ENCODE assay signal across 9 mouse cellular contexts in the genomic region with DNA sequence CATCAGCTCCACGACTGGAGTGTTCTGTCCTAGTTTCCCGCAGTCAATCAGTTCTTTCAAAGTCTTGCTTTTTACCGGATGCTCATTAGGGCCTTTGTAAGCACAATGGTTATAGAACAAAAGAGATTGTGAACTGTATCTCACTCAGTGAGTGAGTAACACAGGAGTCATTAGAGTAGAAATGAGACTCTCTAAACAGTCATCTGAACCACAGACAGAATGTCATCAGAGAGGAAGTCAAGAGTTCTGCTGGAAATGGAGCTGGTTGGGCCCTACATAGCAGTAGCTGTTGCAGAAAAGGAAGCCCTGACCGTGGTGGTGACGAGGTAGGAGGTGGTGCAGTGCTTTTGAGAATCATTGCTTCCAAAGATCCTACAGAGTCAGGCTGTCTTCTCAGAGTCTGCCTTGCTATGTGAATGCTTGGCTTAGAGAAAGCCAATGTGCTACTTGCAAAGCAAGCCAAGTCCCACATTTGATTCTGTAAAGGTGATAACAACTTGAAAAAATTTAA. TPM values are rescaled to one million over a fixed set of nuclear protein-coding genes. Genes with fewer than 3 reads are reported as not detected.
DNase-seq lines count a peak whose midpoint lies in the region; ATAC-seq and TF ChIP-seq lines count a peak whose summit lies in the region.
"Had no signal": no experiment of that assay in that cellular context is flagged by ENCODE, and none has a peak within 500 bp of the region (broad histone marks: within the 10 kb centered on the region; RNA-seq: fewer than 3 reads in every experiment).

No protein-coding gene starts in this region.

- H3K4me3 ChIP-seq in left cerebral cortex, adult 2 months, result no peak overlapping the region
- H3K4me3 ChIP-seq in midbrain, embryonic 11.5 days (ENCODE audit: low read depth, low read length), result no peak overlapping the region

- no peaks in the 10 kb centered on the region for H3K4me1 ChIP-seq in midbrain, embryonic 11.5 days (ENCODE audit: control insufficient read depth, insufficient read depth, low read length)

- peak overlapping the region; percentile 18; the same call in 1 of the 2 replicates for H3K27ac ChIP-seq in left cerebral cortex, adult 2 months
- H3K27ac ChIP-seq in midbrain, embryonic 11.5 days (ENCODE audit: low read depth, low read length), result no peak overlapping the region

- H3K9ac ChIP-seq in midbrain, embryonic 11.5 days (ENCODE audit: low read length), result no peak overlapping the region

- H3K36me3 ChIP-seq in midbrain, embryonic 11.5 days (ENCODE audit: control insufficient read depth, insufficient read depth, low read length), result no peaks in the 10 kb centered on the region

- H3K4me2 ChIP-seq in midbrain, embryonic 11.5 days, result no peak overlapping the region

- TF ChIP-seq CTCF in left cerebral cortex, adult 2 months (IDR thresholded peaks at IDR 0.05), result no peak

- no peaks in the 10 kb centered on the region for H3K27me3 ChIP-seq in midbrain, embryonic 11.5 days (ENCODE audit: control insufficient read depth, insufficient read depth, low read length)

- no peak for DNase-seq in left cerebral cortex, adult 2 months (ENCODE audit: extremely low spot score in 1 of 2, low spot score in 2 of 2)
- no peak for DNase-seq in left cerebral cortex, postnatal 36 days (ENCODE audit: low spot score in 2 of 2)
- peak; percentile 55 for DNase-seq in CD4-positive helper T cell, adult 2 months (ENCODE audit: low read depth, low spot score)
- no peak for DNase-seq in midbrain, embryonic 11.5 days (ENCODE audit: low spot score, missing footprints)
- no peak for DNase-seq in cerebellum, adult 11-12 months
- DNase-seq in cerebellum, postnatal 4 days (ENCODE audit: low spot score in 2 of 2), result no peak
- DNase-seq: adrenal gland, adult 8-10 months had no signal

- 67% methylated on average over 5 of the region's 5 CpGs for WGBS in midbrain, embryonic 11.5 days

- intact Hi-C loops in left cerebral cortex, adult 2 months (cut with DNase I), result no loop called here
- intact Hi-C loops in left cerebral cortex, postnatal 36 days (cut with DNase I), result no loop called here

- peak; percentile 35 for ATAC-seq in activated CD4-positive, CD25-positive, alpha-beta regulatory T cell, adult 4 months
- peak; percentile 91 for ATAC-seq in monocyte, adult 5-6 weeks (replicated peaks; ENCODE audit: insufficient number of reproducible peaks, low FRiP score, low TSS enrichment, poor library complexity, severe bottlenecking)
- ATAC-seq in midbrain, embryonic 11.5 days (ENCODE audit: low FRiP score), result no peak

- no peaks in the 10 kb centered on the region for H3K9me3 ChIP-seq in midbrain, embryonic 11.5 days (ENCODE audit: control insufficient read depth, low read length)

RNA-seq across cellular contexts. Expression of gene Psma1, which starts 40.5 kb away (rescaled TPM):
- 100 to 1,000 TPM in 1 of 2 experiments, 10 to 100 TPM in 1; 98.8 to 103 TPM for total RNA-seq in left cerebral cortex, adult 2 months (2021)
- 100 to 1,000 TPM; 103 to 108 TPM for total RNA-seq in left cerebral cortex, postnatal 36 days (2021)
- 100 to 1,000 TPM; 277 to 308 TPM for polyA plus RNA-seq in activated CD4-positive, CD25-positive, alpha-beta regulatory T cell, adult 4 months (2017; shearing (Covaris generic))
- total RNA-seq in monocyte, adult 5-6 weeks (2017), result 200 to 257 TPM (median 216 TPM) in 3 replicates
- 489 and 490 TPM in 2 replicates for polyA plus RNA-seq in midbrain, embryonic 11.5 days (2014; fragmentation: Nextera tagmentation; extraction: Ambion mirVana)
